Mouse (Mus musculus): ENCODE measurements around the gene Mtif3.

Mtif3 gene

GRCm38 (mm10) chr5:146963118-146963936 is at the start of gene Mtif3:
Gene Mtif3 (minus strand): TSS chr5:146963800.
- DNase-seq (ENCODE audit: low spot score) = peak; percentile 85

- DNase-seq (ENCODE audit: low spot score) = no peak
Measured at GRCm38 (mm10) chr5:147011333-147011732, 47.7 kb upstream of the Mtif3 start.

- DNase-seq (ENCODE audit: low spot score) = no peak
Measured at GRCm38 (mm10) chr5:147003303-147003702, 39.7 kb upstream of the Mtif3 start.

GRCm38 (mm10) chr5:147001312-147001711 is 37.7 kb upstream of the Mtif3 start:
- no peak for DNase-seq (ENCODE audit: low spot score)

- DNase-seq (ENCODE audit: low spot score) = no peak
Measured at GRCm38 (mm10) chr5:146998802-146999201, 35.2 kb upstream of the Mtif3 start.

- no peak for DNase-seq (ENCODE audit: low spot score)
Measured at GRCm38 (mm10) chr5:146996812-146997211, 33.2 kb upstream of the Mtif3 start.

- DNase-seq (ENCODE audit: low spot score) = no peak
Measured at GRCm38 (mm10) chr5:146994973-146995372, 31.4 kb upstream of the Mtif3 start.

- no peak for DNase-seq (ENCODE audit: low spot score)
Measured at GRCm38 (mm10) chr5:146993509-146993908, 29.9 kb upstream of the Mtif3 start.

GRCm38 (mm10) chr5:146989051-146989450 is 25.5 kb upstream of the Mtif3 start:
- no peak for DNase-seq (ENCODE audit: low spot score)

GRCm38 (mm10) chr5:146987588-146987987 is 24.0 kb upstream of the Mtif3 start:
- no peak for DNase-seq (ENCODE audit: low spot score)

GRCm38 (mm10) chr5:146985725-146986433 is 22.3 kb upstream of the Mtif3 start:
- no peak for DNase-seq (ENCODE audit: low spot score)

GRCm38 (mm10) chr5:146983216-146983615 is 19.6 kb upstream of the Mtif3 start:
- DNase-seq (ENCODE audit: low spot score) = peak; percentile 39

GRCm38 (mm10) chr5:146981376-146981775 is 17.8 kb upstream of the Mtif3 start:
- no peak for DNase-seq (ENCODE audit: low spot score)

- no peak for DNase-seq (ENCODE audit: low spot score)
Measured at GRCm38 (mm10) chr5:146974781-146975123, 11.2 kb upstream of the Mtif3 start.

GRCm38 (mm10) chr5:146973858-146974780 is 10.5 kb upstream of the Mtif3 start:
- DNase-seq (ENCODE audit: low spot score) = no peak

GRCm38 (mm10) chr5:146973353-146973752 is 9.8 kb upstream of the Mtif3 start:
- no peak for DNase-seq (ENCODE audit: low spot score)

GRCm38 (mm10) chr5:146971776-146972561 is 8.4 kb upstream of the Mtif3 start:
- no peak for DNase-seq (ENCODE audit: low spot score)

GRCm38 (mm10) chr5:146968695-146969393 is 5.2 kb upstream of the Mtif3 start:
- DNase-seq (ENCODE audit: low spot score) = no peak

- no peak for DNase-seq (ENCODE audit: low spot score)
Measured at GRCm38 (mm10) chr5:146963937-146964278, 308 bp upstream of the Mtif3 start.

- DNase-seq (ENCODE audit: low spot score) = no peak
Measured at GRCm38 (mm10) chr5:146956678-146957077, 6.9 kb downstream of the Mtif3 start.

GRCm38 (mm10) chr5:146955651-146956050 is 7.9 kb downstream of the Mtif3 start:
- DNase-seq (ENCODE audit: low spot score) = no peak
